Mouse (Mus musculus): Measurements from ENCODE around the gene Sdccag8. TPM values are rescaled to one million over a fixed set of nuclear protein-coding genes. Genes with fewer than 3 reads are reported as not detected.

Gene Sdccag8
- total and polyA plus RNA-seq, 2 experiments from 2014 or later, result 5.9 to 8.1 TPM

DNA sequence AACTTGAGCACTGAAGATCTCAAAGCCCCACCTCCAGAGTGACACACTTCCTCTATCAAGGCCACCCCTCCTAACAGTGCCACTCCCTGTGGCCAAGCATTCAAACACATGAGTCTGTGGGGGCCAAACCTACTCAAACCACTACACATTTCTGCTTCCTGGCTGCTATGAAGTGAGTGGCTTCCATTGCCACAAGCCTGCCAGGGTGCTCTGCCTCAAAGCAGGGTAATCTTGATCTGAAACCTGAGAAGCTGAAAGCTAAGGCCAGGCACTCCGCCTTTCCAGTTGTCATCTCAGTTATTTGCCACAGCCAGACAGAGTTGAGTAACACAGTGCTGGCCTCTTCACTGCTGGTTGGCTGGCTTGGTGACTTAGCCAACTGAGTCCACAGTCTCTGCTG is 194.3 kb downstream of the Sdccag8 start:
- H3K4me3 ChIP-seq (ENCODE audit: low read depth, low read length), result no peak overlapping the region
- H3K36me3 ChIP-seq (replicated peaks; ENCODE audit: control insufficient read depth, insufficient read depth, low read length), result no peaks in the 10 kb centered on the region
- no peak overlapping the region for H3K9ac ChIP-seq (replicated peaks; ENCODE audit: low read depth, low read length)
- 61% methylated on average over 1 of the region's 1 CpGs for WGBS
- no peaks in the 10 kb centered on the region for H3K27me3 ChIP-seq (ENCODE audit: control insufficient read depth, insufficient read depth, low read length)
- DNase-seq (ENCODE audit: low spot score) (no peak), ATAC-seq (ENCODE audit: insufficient read depth, low read depth) (no peak)
- no peak overlapping the region for H3K4me2 ChIP-seq (ENCODE audit: low read depth, low read length)
- H3K9me3 ChIP-seq (replicated peaks; ENCODE audit: control insufficient read depth, low read length), result no peaks in the 10 kb centered on the region
- H3K4me1 ChIP-seq (ENCODE audit: control insufficient read depth, insufficient read depth), result no peaks in the 10 kb centered on the region
- TF ChIP-seq CTCF (IDR thresholded peaks at IDR 0.05; ENCODE audit: low read depth), result no peak
- TF ChIP-seq EP300 (IDR thresholded peaks at IDR 0.05; ENCODE audit: low read depth), result no peak
- H3K27ac ChIP-seq (ENCODE audit: low read depth), result no peak overlapping the region

DNA sequence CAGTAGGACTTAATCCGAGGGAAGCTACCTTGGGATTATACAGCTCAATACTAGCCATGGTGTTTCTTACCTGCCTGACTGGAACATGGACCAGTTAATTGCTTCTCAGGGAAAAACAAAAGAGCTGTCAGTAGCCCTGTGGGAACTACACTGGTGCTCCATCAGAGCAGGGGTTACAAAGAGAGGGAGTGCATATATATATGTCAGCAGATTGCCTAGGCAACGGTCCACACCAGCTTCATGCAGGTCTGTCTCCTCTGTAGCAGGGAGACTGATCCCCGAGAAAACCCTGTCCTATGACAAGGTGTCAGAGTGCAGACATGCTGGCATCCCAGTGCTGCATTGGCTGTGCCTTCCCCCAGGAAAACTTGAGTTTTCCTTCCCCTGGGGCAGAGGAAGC is 195.6 kb downstream of the Sdccag8 start:
- Histone ChIP-seq H3K4me2 (ENCODE audit: low read depth, low read length) (no peak overlapping the region), H3K27me3 (ENCODE audit: control insufficient read depth, insufficient read depth, low read length) (no peaks in the 10 kb centered on the region), H3K4me3 (ENCODE audit: low read depth, low read length) (no peak overlapping the region), H3K4me1 (ENCODE audit: control insufficient read depth, insufficient read depth) (no peaks in the 10 kb centered on the region), H3K36me3 (replicated peaks; ENCODE audit: control insufficient read depth, insufficient read depth, low read length) (no peaks in the 10 kb centered on the region), H3K9ac (replicated peaks; ENCODE audit: low read depth, low read length) (no peak overlapping the region), H3K9me3 (replicated peaks; ENCODE audit: control insufficient read depth, low read length) (no peaks in the 10 kb centered on the region), H3K27ac (ENCODE audit: low read depth) (no peak overlapping the region)
- ATAC-seq (ENCODE audit: insufficient read depth, low read depth) (no peak), DNase-seq (ENCODE audit: low spot score) (no peak)
- TF ChIP-seq EP300 (IDR thresholded peaks at IDR 0.05; ENCODE audit: low read depth) (no peak), CTCF (IDR thresholded peaks at IDR 0.05; ENCODE audit: low read depth) (no peak)
- WGBS, result 51% methylated on average over 3 of the region's 3 CpGs

DNA sequence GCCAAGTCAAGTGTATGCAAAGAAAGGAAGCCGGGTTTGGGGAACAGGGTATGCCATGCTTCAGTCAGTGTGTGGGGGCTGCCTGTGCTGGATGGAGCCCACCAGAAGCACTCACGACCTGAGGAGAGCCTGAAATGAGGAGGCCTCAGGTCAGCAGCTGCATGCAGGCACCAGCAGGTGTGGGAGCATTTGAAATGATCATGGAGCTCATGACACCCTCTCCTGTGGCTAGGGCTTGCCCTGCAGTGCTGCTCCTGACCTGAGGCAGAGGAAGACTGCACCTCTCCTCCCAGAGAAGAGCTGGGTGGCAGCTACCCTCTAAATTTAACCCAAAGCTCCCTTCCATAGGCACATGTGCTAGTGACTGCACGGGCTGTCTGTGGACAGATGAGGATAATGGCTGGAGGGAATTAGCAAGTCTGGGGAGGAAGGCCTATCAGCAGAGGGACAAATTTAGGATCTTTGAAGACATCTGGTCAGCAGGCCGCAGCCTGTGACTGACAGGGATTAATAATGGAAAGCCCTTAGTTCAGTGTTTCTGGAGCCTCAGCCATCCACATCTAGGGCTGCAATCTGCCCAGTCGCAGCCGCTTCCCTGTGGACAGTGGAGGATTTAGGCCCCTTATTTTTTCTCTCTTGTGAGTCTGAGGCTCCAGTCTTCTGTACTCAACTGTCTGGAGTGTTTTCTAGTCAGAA is 196.3 kb downstream of the Sdccag8 start:
- Histone ChIP-seq H3K9ac (replicated peaks; ENCODE audit: low read depth, low read length) (no peak overlapping the region), H3K27me3 (ENCODE audit: control insufficient read depth, insufficient read depth, low read length) (no peaks in the 10 kb centered on the region), H3K27ac (ENCODE audit: low read depth) (no peak overlapping the region), H3K4me3 (ENCODE audit: low read depth, low read length) (no peak overlapping the region), H3K9me3 (replicated peaks; ENCODE audit: control insufficient read depth, low read length) (no peaks in the 10 kb centered on the region), H3K4me2 (ENCODE audit: low read depth, low read length) (no peak overlapping the region), H3K4me1 (ENCODE audit: control insufficient read depth, insufficient read depth) (no peaks in the 10 kb centered on the region), H3K36me3 (replicated peaks; ENCODE audit: control insufficient read depth, insufficient read depth, low read length) (no peaks in the 10 kb centered on the region)
- TF ChIP-seq CTCF (IDR thresholded peaks at IDR 0.05; ENCODE audit: low read depth) (no peak), EP300 (IDR thresholded peaks at IDR 0.05; ENCODE audit: low read depth) (no peak)
- ATAC-seq (ENCODE audit: insufficient read depth, low read depth) (no peak), DNase-seq (ENCODE audit: low spot score) (no peak)
- WGBS, result 64% methylated on average over 6 of the region's 6 CpGs

DNA sequence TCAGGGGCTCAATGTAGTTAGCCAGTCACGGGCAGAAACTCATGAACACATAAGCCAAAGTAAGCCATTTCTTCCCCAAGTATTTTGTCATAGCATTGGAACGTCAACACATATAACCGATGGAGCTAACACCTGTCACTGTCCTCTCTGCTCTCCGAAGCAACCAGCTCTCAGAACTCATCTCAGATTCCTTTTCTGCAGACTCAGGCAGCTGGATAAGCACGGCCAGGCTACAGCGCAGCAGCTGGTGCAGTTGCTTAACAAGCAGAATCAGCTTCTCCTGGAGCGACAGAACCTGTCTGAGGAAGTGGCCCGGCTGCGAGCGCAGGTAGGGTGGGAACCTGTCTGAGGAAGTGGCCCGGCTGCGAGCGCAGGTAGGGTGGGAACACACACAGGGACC is 197.2 kb downstream of the Sdccag8 start:
- Histone ChIP-seq H3K27me3 (ENCODE audit: control insufficient read depth, insufficient read depth, low read length) (no peaks in the 10 kb centered on the region), H3K27ac (ENCODE audit: low read depth) (no peak overlapping the region), H3K4me3 (ENCODE audit: low read depth, low read length) (no peak overlapping the region), H3K9ac (replicated peaks; ENCODE audit: low read depth, low read length) (no peak overlapping the region), H3K4me1 (ENCODE audit: control insufficient read depth, insufficient read depth) (no peaks in the 10 kb centered on the region), H3K9me3 (replicated peaks; ENCODE audit: control insufficient read depth, low read length) (no peaks in the 10 kb centered on the region), H3K36me3 (replicated peaks; ENCODE audit: control insufficient read depth, insufficient read depth, low read length) (no peaks in the 10 kb centered on the region), H3K4me2 (ENCODE audit: low read depth, low read length) (no peak overlapping the region)
- ATAC-seq (ENCODE audit: insufficient read depth, low read depth), result no peak
- no peak for DNase-seq (ENCODE audit: low spot score)
- no peak for TF ChIP-seq EP300 (IDR thresholded peaks at IDR 0.05; ENCODE audit: low read depth)
- TF ChIP-seq CTCF (IDR thresholded peaks at IDR 0.05; ENCODE audit: low read depth), result no peak
- WGBS, result 83% methylated on average over 13 of the region's 13 CpGs

DNA sequence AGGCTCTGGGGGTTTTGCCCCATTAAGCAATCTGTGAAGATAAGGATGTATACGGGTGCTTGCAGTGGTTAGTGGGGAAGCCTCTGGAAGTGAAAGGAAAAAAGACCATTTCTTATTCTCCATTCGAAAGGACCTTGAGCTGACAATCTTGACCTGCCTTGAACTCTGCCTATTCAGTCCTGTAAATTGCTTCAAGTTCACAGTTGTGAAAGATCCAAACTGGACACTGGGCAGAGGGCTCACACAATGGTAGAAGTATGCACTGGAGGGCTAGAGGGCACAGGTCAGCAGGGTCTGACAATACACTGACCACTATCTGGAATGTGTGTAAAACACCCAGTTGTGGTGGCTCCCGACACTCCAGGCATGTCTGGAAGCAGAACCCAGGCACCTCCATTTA is 198.3 kb downstream of the Sdccag8 start:
- H3K36me3 ChIP-seq (replicated peaks; ENCODE audit: control insufficient read depth, insufficient read depth, low read length), result no peaks in the 10 kb centered on the region
- DNase-seq (ENCODE audit: low spot score) (no peak), ATAC-seq (ENCODE audit: insufficient read depth, low read depth) (no peak)
- no peak overlapping the region for H3K9ac ChIP-seq (replicated peaks; ENCODE audit: low read depth, low read length)
- no peaks in the 10 kb centered on the region for H3K4me1 ChIP-seq (ENCODE audit: control insufficient read depth, insufficient read depth)
- no peaks in the 10 kb centered on the region for H3K27me3 ChIP-seq (ENCODE audit: control insufficient read depth, insufficient read depth, low read length)
- H3K4me2 ChIP-seq (ENCODE audit: low read depth, low read length), result no peak overlapping the region
- no peaks in the 10 kb centered on the region for H3K9me3 ChIP-seq (replicated peaks; ENCODE audit: control insufficient read depth, low read length)
- H3K27ac ChIP-seq (ENCODE audit: low read depth), result no peak overlapping the region
- WGBS, result 69% methylated on average over 3 of the region's 3 CpGs
- no peak for TF ChIP-seq CTCF (IDR thresholded peaks at IDR 0.05; ENCODE audit: low read depth)
- no peak for TF ChIP-seq EP300 (IDR thresholded peaks at IDR 0.05; ENCODE audit: low read depth)
- H3K4me3 ChIP-seq (ENCODE audit: low read depth, low read length), result no peak overlapping the region

DNA sequence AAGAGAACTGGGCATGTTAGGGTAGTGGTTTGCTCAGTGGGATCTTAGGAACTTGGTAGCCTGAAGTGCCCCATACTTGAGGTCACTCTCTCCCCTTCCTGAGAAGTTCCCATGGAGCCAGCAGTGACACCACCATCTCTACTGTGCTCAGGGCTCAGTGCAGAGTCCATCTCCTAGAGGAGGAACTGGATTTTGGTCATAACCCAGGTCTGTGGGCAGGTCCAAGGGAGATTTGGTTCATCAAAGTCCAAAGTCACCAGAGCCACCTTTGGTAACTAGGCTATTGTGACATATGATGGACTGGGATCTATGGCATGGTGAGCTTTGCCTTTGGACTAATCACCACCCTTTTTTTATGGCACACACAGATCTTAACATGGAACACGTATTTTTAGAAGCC is 198.9 kb downstream of the Sdccag8 start:
- Histone ChIP-seq H3K27me3 (ENCODE audit: control insufficient read depth, insufficient read depth, low read length) (no peaks in the 10 kb centered on the region), H3K4me1 (ENCODE audit: control insufficient read depth, insufficient read depth) (no peaks in the 10 kb centered on the region), H3K9me3 (replicated peaks; ENCODE audit: control insufficient read depth, low read length) (no peaks in the 10 kb centered on the region), H3K9ac (replicated peaks; ENCODE audit: low read depth, low read length) (no peak overlapping the region), H3K27ac (ENCODE audit: low read depth) (no peak overlapping the region), H3K36me3 (replicated peaks; ENCODE audit: control insufficient read depth, insufficient read depth, low read length) (0 out of 2 replicates have a peak, but pooled peaks cover 4% of the 10 kb centered on the region), H3K4me2 (ENCODE audit: low read depth, low read length) (no peak overlapping the region), H3K4me3 (ENCODE audit: low read depth, low read length) (no peak overlapping the region)
- DNase-seq (ENCODE audit: low spot score) (no peak), ATAC-seq (ENCODE audit: insufficient read depth, low read depth) (no peak)
- TF ChIP-seq CTCF (IDR thresholded peaks at IDR 0.05; ENCODE audit: low read depth), result no peak
- TF ChIP-seq EP300 (IDR thresholded peaks at IDR 0.05; ENCODE audit: low read depth), result no peak
- WGBS, result 68% methylated on average over 1 of the region's 1 CpGs

Measured in heart, postnatal 0 days (tissue).